Mouse (Mus musculus) ES-E14 (cell line): ENCODE measurements at regions not wholly inside any gene's neighbourhood (a gene's known extent, or its start where the extent isn't known, plus 50 kb on each side); places are given as distances from the start of the nearest gene placed in this dataset.

ENCODE experiments used
- DNase-seq: peaks from one replicate; pipeline ENCODE4 v3.0.0-alpha.2; 2013; ENCODE audit warnings: low read depth, low spot score
- H3K27ac ChIP-seq: 2 replicates; pipeline ENCODE4 v1.5.1; 2012; ENCODE audit warnings: low read depth, mild to moderate bottlenecking, low read length, moderate library complexity, mixed read lengths; ENCODE audit not compliant: poor library complexity, insufficient read depth, severe bottlenecking
- H3K36me3 ChIP-seq: 2 replicates; pipeline ENCODE4 v1.6.1; 2012; ENCODE audit warnings: mild to moderate bottlenecking, low read length, moderate library complexity, mixed read lengths; ENCODE audit not compliant: control insufficient read depth, poor library complexity, insufficient read depth, severe bottlenecking
- H3K4me1 ChIP-seq, 2 experiments: fragments of 150-350 bp in 1 of 2; sonication (generic) in 1 of 2; 2 replicates each; pipeline ENCODE4 v1.6.1; 2012; ENCODE audit warnings: low read length in 2 of 2, mild to moderate bottlenecking in 1 of 2, mixed read lengths in 1 of 2; ENCODE audit not compliant: control insufficient read depth in 2 of 2, insufficient read depth in 2 of 2, poor library complexity in 1 of 2
- H3K4me3 ChIP-seq, 2 experiments: fragments of 150-350 bp in 1 of 2; sonication (generic) in 1 of 2; 2 replicates each; pipeline ENCODE4 v1.5.1; 2012; ENCODE audit warnings: low read length in 2 of 2, low read depth in 1 of 2, mild to moderate bottlenecking in 1 of 2, mixed read lengths in 1 of 2; ENCODE audit not compliant: insufficient read depth in 1 of 2, poor library complexity in 1 of 2, severe bottlenecking in 1 of 2
- H3K9ac ChIP-seq: 2 replicates; pipeline ENCODE4 v1.6.1; 2012; ENCODE audit warnings: low read depth, mild to moderate bottlenecking, low read length, mixed read lengths; ENCODE audit not compliant: poor library complexity, insufficient read depth, severe bottlenecking
- H3K9me3 ChIP-seq: fragments of 150-350 bp; sonication (generic); 2 replicates; pipeline ENCODE4 v1.6.1; 2012; ENCODE audit warnings: low read depth, mild to moderate bottlenecking, low read length; ENCODE audit not compliant: control insufficient read depth, insufficient read depth
- CHD2 ChIP-seq: IDR thresholded peaks from 2 replicates; pipeline ENCODE4 v1.6.1; 2014; ENCODE audit warnings: mild to moderate bottlenecking, low read depth, low read length, inconsistent platforms
- HCFC1 ChIP-seq: IDR thresholded peaks from 2 replicates; pipeline ENCODE4 v1.6.1; 2012; ENCODE audit warnings: low read length, inconsistent platforms, borderline replicate concordance; ENCODE audit not compliant: insufficient read depth
- MAFK ChIP-seq: IDR thresholded peaks from 2 replicates; pipeline ENCODE4 v1.6.1; 2014; ENCODE audit warnings: mild to moderate bottlenecking, low read depth, low read length, inconsistent platforms; ENCODE audit not compliant: insufficient read depth
- ZC3H11A ChIP-seq: IDR thresholded peaks from 2 replicates; pipeline ENCODE4 v1.6.1; 2012; ENCODE audit warnings: low read depth, mild to moderate bottlenecking, inconsistent platforms, low read length, borderline replicate concordance
- ZNF384 ChIP-seq: IDR thresholded peaks from 2 replicates; pipeline ENCODE4 v1.6.1; 2012; ENCODE audit warnings: low read depth, low read length, inconsistent platforms
- in situ Hi-C, 2 experiments: fragments of 600-800 bp; cut with MboI; formaldehyde crosslinking; loops; one replicate each; pipeline ENCODE4 v1.15.1; 2025; ENCODE audit warnings: low sequenced_read_pairs in 2 of 2, inconsistent platforms in 1 of 2; ENCODE audit not compliant: unreplicated experiment in 2 of 2

DNA sequence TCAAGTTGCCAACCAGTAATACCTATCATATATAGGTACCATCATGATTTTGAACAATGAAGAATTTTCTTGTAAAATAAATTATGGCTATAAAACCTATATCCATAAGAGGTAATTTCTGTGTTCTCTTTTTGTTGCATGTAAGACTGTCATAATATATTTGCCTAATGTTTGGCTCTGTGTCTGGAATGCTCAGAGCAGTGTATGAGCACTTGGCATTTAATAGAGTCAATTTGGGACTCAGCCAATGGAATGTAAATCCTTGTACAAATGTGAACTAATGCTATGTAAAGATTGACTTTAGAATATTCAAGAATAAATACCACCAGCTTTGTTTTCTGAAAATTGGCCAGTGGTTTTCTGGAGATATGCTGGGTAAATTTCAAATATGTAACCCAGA, 208.5 kb upstream of the Zic1 start:
- Histone ChIP-seq H3K4me3 (no peak overlapping the region), H3K27ac (no peak overlapping the region), H3K4me1 (no peaks in the 10 kb centered on the region), H3K36me3 (no peaks in the 10 kb centered on the region), H3K9ac (no peak overlapping the region), H3K9me3 (no peaks in the 10 kb centered on the region)
- in situ Hi-C loops, result no loop called here
- DNase-seq, result no peak
- TF ChIP-seq ZC3H11A, result no peak
- TF ChIP-seq CHD2, result no peak
- TF ChIP-seq ZNF384, result no peak
- TF ChIP-seq MAFK, result no peak
- no peak for TF ChIP-seq HCFC1

DNA sequence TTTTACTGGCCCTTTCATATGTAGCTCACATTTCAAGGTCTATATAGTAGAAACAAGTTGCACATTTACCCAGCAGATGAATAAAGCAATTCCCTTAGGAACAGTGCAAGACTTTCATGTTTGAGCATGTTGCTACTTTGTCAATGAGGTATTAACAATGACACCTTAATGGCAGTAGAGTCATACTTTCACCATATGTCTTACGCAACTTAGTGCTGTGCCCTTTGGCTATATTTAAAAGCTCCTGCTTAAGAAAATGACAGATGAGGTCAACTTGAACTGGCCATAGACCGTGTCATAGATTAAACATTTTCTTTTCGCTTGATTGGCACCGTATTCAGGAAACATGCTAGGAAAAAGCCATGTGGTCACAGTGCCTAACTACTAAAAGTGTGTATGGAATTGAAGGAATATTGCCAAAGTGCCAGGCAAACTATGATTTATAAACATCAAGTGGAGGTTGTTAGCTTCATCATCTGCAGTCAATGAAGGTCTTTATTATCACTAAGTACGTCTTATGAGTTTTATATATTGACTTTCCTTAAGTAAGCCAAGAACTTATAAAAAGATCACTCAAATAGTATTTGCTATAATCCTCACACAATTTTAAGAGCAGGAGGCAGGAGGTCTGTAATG, 200.5 kb upstream of the Zic1 start:
- no peak for DNase-seq
- H3K36me3 ChIP-seq, result no peaks in the 10 kb centered on the region
- in situ Hi-C loops, result no loop called here
- no peak overlapping the region for H3K4me3 ChIP-seq
- no peaks in the 10 kb centered on the region for H3K4me1 ChIP-seq
- no peak for TF ChIP-seq MAFK
- no peak for TF ChIP-seq CHD2
- no peak for TF ChIP-seq ZC3H11A
- no peak overlapping the region for H3K27ac ChIP-seq
- H3K9ac ChIP-seq, result no peak overlapping the region
- H3K9me3 ChIP-seq, result no peaks in the 10 kb centered on the region

DNA sequence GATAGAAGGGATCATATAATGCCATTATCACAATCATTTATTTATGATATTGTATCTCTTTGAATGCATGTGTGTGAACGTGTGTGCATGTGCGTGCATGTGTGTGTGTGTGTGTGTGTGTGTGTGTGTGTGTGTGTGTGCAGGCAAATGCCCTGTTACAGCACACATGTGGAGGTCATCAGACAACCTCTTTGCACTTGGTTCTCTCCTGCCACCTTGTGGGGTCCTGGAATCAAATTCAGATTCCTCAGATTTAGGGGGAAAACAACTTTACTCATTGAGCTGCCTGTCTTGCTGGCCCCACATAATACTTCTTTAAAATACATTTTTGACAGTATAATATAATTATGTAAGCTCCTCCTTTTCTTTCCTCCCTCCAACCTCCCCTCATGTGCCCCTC, 195.7 kb upstream of the Zic1 start:
- DNase-seq, result no peak
- H3K9ac ChIP-seq, result no peak overlapping the region
- H3K9me3 ChIP-seq, result no peaks in the 10 kb centered on the region
- no peaks in the 10 kb centered on the region for H3K4me1 ChIP-seq
- TF ChIP-seq ZNF384, result no peak
- TF ChIP-seq CHD2, result no peak
- no peak for TF ChIP-seq ZC3H11A
- TF ChIP-seq MAFK, result no peak
- no peak for TF ChIP-seq HCFC1
- no peak overlapping the region for H3K4me3 ChIP-seq
- no peaks in the 10 kb centered on the region for H3K36me3 ChIP-seq
- in situ Hi-C loops, result no loop called here
- no peak overlapping the region for H3K27ac ChIP-seq

DNA sequence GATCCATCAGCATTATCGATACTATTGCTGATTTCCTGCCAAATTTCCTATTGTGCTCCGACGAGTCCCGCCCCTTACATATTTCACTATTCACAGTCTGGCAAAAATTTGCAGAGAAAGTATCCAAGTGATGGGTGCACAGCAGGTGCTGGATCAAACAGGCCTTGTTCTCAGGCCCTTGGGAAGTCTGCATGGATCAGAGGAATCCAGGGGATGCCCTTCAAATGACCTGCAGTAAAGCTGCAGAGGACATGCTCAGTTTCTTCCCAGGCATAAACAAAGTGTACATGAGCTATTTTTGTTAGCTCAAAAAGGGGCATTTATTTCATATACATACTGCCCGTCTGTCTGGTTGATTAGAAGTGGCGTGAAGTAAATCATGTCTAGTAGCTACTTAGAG, 194.2 kb upstream of the Zic1 start:
- Histone ChIP-seq H3K36me3 (no peaks in the 10 kb centered on the region), H3K9ac (no peak overlapping the region), H3K9me3 (no peaks in the 10 kb centered on the region), H3K27ac (no peak overlapping the region), H3K4me1 (no peaks in the 10 kb centered on the region), H3K4me3 (no peak overlapping the region)
- TF ChIP-seq CHD2, result no peak
- TF ChIP-seq MAFK, result no peak
- no peak for DNase-seq
- in situ Hi-C loops, result no loop called here

DNA sequence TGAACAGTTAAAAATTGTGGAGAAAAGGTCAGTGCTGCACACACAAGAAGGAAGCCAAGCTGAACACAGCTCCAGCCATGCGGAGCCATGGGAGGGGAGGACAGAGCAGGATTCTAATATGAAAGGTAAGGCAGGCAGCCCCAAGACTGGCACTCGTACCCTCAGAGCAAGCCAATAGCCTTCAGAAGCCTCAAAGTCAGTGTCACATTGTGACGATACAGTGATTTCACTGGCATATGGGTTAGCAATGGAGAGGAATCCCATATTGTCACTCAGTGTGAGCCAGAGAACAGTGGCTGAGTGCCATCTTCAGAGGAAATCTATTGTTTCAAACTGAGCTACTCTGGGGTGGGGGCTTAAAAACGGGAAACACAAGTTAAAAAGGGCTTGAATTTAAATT, 181.4 kb upstream of the Zic1 start:
- DNase-seq, result no peak

More for the DNA sequence above, 181.4 kb upstream of the Zic1 start:
- in situ Hi-C loops, result no loop called here
- no peaks in the 10 kb centered on the region for H3K9me3 ChIP-seq
- TF ChIP-seq ZNF384 (no peak), ZC3H11A (no peak), MAFK (no peak), HCFC1 (no peak), CHD2 (no peak)
- no peak overlapping the region for H3K4me3 ChIP-seq
- no peaks in the 10 kb centered on the region for H3K36me3 ChIP-seq
- no peak overlapping the region for H3K9ac ChIP-seq
- H3K27ac ChIP-seq, result no peak overlapping the region
- H3K4me1 ChIP-seq, result no peaks in the 10 kb centered on the region
